Mouse (Mus musculus) mouse trophoblast stem cell (cell line): ENCODE data around the gene Il12rb2.

ENCODE experiments used
- in situ Hi-C, 2 experiments: fragments of 300-500 bp; cut with MseI, MboI; formaldehyde crosslinking; loops; 2 replicates in 1 of 2; 3 replicates in 1 of 2; pipeline ENCODE4 v1.15.1; 2025

The Il12rb2 gene

GRCm38 (mm10) chr6:67375982-67376391 lies at the start of gene Il12rb2:
Gene Il12rb2, minus strand, starts transcription at chr6:67376188.
- in situ Hi-C loops, result no loop called here

DNA sequence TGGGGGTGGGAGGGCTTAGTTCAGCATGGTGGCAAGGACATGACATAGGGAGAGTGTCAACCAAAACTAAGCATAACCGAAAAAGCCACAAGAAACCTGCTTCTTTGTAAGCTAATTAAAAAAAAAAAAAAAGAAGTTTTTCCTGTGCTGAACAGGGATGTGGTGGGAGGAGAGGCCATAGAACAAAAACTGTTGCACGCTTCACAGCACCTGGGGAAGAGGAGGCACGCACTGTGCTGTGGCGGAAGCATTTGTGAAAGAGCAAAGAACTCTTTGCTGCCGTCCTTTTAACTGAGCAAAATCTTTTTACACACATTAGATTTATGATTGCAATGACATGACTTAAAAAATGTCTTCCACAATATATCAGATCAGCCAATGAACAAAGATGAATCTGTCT lies 45.8 kb upstream of the Il12rb2 start:
- in situ Hi-C loops, result no loop called here

DNA sequence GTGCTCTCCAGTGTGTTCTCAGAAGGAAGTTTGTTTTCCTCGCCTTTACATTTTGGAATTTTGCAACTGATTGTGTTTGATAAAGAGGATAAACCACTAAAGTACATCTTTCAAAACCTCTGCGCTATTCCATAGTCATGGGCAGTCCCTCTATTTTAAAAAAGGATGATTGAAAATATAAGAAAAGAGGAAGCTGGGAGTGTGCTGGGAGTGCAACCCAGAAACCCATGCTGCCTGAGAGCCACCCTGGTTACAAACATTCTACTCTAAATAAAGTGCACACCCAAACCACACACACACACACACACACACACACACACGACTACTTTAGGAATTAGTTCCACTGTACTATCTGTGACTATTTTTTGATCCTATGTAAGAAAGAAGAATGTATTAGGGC lies 40.6 kb upstream of the Il12rb2 start:
- in situ Hi-C loops, result no loop called here

GRCm38 (mm10) chr6:67415276-67415675 lies 39.3 kb upstream of the Il12rb2 start:
- in situ Hi-C loops, result no loop called here

- in situ Hi-C loops, result no loop called here
Measured at GRCm38 (mm10) chr6:67413378-67413777, 37.4 kb upstream of the Il12rb2 start.

DNA sequence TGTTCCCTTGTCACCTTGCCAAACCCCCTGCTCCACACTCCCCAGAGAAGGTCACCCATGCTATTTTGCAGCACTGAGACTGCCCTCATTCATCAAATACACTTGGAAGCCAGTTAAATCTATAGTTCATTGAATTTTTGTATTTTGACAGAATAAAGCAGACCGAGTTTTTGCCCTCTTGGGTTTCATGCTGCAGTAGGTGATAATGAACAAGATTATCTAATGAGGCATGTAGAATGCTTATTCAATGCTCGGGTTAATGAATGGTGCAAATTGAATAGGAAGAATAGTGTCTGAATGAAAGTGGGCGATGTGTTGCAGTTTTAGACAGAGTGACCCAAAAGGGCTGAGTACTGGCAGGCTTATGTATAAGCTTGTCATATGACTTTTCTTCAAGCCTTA lies 29.3 kb upstream of the Il12rb2 start:
- in situ Hi-C loops, result no loop called here

- in situ Hi-C loops, result no loop called here
Measured at GRCm38 (mm10) chr6:67399551-67399950, 23.6 kb upstream of the Il12rb2 start.

DNA sequence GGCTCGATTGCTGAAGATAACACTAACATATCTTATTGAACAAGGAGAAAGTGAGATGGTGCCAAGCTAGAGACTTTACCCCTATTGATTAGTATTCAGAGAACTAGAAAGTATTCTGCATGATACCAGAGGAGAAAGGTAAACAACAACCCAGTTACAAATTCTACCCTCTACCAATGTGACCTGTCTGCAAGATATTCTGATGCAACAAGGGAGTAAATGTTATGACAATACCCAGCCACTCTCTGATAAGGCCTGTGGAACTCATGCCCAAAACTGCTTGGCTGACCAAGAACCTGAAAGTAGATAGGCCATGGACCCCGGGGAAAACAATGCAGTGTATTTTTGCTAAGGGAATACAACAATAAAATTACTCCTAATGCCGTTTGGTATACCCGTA lies 10.2 kb downstream of the Il12rb2 start:
- in situ Hi-C loops, result no loop called here

- in situ Hi-C loops, result no loop called here
Measured at GRCm38 (mm10) chr6:67348065-67348464, 27.9 kb downstream of the Il12rb2 start.

DNA sequence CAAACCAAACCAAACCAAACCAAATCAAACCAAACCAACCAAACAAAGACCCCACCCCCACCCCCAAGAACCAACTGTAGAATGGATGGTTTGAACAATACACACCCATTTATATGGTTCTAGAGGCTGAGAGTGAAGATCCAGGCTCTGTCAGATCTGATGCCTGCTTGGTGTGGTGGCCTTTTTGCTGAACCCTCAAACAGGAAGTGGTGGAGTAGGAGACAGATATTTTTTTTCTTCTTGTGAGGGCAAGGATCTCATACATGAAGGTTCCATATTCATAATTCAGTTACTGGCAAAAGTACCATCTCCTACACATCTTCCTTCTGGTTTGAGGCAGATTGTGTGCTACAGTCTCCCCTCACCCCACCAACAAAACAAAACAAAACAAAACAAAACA lies 36.5 kb downstream of the Il12rb2 start:
- in situ Hi-C loops, result no loop called here

DNA sequence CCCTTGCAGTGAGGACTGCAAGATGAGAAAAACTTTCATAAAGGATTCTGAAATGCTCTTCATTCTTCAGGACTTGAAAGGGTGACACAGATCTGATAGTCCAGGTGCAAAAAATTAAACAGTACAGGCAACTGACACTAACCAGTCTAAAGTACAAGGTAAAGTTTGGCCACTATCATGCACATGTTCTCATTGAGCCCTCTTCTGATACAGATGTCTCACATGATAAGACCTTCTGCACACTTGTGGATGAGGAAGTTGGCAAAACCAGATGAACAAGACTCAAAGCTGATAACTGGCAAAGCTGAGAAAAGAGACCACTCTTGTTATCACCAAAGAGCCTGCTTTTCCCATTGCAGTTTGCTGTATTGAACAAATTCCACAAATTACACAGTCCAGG lies 38.0 kb downstream of the Il12rb2 start:
- in situ Hi-C loops, result no loop called here

GRCm38 (mm10) chr6:67323788-67324187 lies 52.2 kb downstream of the Il12rb2 start:
- in situ Hi-C loops, result no loop called here

GRCm38 (mm10) chr6:67318451-67318850 lies 57.5 kb downstream of the Il12rb2 start:
- in situ Hi-C loops, result loop anchor here in 1 of 2 experiments (10.0 kb wide), 1 partner anchor 124 kb away; no protein-coding TSS in a partner anchor

DNA sequence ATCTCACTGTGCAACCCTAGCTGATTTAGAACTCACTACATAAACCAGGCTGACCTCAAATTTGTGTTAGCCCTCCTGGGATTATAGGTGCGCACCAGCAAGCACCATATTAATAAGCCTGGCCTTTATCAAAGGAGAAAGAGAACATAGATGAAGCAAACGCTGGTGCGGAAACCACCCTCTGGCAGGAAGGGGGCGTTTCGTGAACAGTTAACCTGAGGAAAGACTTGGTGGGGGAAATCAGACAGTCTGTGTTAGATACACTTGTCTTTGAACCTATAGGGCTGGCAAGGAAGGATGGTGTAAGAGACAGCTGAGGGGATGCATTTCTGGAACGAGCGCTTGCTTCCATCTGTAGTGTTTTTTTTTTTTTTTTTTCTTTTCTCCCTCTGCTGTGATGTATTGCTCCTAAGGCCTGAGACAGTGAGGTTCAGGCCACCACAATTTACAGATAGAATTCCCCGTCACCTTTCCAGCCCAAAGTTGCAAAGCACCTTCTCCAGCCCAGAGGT lies 58.1 kb downstream of the Il12rb2 start:
- in situ Hi-C loops, result loop anchor here in 1 of 2 experiments (10.0 kb wide), 1 partner anchor 123 kb away; no protein-coding TSS in a partner anchor

GRCm38 (mm10) chr6:67317068-67317467 lies 58.9 kb downstream of the Il12rb2 start:
- in situ Hi-C loops, result loop anchor here in 1 of 2 experiments (10.0 kb wide), 1 partner anchor 122 kb away; no protein-coding TSS in a partner anchor

DNA sequence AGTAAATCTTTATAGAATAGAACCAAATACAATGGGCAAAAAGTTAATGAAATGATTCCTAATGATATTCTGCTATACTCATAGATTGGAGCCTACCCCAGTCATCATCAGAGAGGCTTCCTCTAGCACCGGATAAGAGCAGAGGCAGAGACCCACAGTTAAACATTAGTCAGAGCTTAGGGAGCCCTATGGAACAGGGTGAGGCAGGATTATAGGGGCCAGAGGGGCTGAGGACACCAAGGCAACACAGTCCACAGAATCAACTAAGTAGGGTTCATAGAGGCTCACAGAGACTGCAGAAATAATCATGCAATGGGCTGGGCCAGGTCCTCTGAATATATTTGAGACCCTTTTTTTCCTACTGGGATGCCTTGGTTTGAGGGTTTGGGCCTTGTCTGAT lies 61.3 kb downstream of the Il12rb2 start:
- in situ Hi-C loops, result loop anchor here in 1 of 2 experiments (10.0 kb wide), 1 partner anchor 120 kb away; no protein-coding TSS in a partner anchor

GRCm38 (mm10) chr6:67309752-67310151 lies 66.2 kb downstream of the Il12rb2 start:
- in situ Hi-C loops, result loop anchor here in 1 of 2 experiments (10.0 kb wide), 1 partner anchor 115 kb away; no protein-coding TSS in a partner anchor

DNA sequence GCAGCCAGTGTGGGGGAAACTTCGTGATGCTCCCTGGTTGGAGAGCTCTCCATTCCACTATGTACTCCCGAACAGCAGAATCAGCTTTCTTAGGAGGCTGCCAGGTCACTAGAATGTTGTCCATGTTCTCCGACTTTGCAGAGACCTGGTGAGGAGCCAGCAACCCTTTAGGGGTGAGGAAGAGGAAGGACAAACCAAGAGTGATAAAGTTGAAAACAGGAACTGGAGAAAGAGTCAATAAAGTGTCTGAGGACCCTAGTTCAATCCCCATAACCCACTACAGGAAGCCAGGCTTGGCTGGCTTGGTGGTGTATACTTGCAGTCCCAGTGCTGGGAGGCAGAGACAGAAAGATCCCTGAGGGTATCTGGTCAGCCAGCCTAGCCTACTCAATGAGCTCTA lies 67.0 kb downstream of the Il12rb2 start:
- in situ Hi-C loops, result no loop called here

GRCm38 (mm10) chr6:67303210-67303609 lies 72.8 kb downstream of the Il12rb2 start:
- in situ Hi-C loops, result no loop called here

- in situ Hi-C loops, result no loop called here
Measured at GRCm38 (mm10) chr6:67302471-67302870, 73.5 kb downstream of the Il12rb2 start.

- in situ Hi-C loops, result no loop called here
Measured at GRCm38 (mm10) chr6:67301230-67301629, 74.8 kb downstream of the Il12rb2 start.

GRCm38 (mm10) chr6:67300710-67301163 lies 75.3 kb downstream of the Il12rb2 start:
- in situ Hi-C loops, result no loop called here

DNA sequence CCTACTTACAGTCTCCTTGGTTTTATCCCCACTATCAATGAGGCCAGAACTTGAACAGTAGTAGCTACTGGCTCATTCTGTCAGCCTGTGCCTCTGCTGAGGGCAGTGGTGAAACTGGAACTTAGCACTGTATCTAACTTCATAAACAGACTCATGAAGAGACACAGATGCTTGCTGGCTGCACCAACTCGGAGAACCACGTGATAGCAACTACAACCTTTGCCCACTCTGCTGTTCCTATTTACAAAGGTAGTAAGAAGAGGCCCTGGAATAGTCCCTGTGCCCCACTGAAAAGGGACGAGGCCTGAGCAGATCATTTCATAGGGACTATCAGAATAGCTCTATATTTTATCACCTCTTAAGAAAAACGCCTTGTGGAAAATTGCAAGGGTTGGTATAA lies 75.7 kb downstream of the Il12rb2 start:
- in situ Hi-C loops, result no loop called here

- in situ Hi-C loops, result no loop called here
Measured at GRCm38 (mm10) chr6:67298742-67299141, 77.2 kb downstream of the Il12rb2 start.
